Mouse (Mus musculus) myocyte (in vitro differentiated cells): ENCODE data around the gene Prr15l. TPM values are rescaled to one million over a fixed set of nuclear protein-coding genes. Genes with fewer than 3 reads are reported as not detected.
A peak's percentile ranks its signal among the peaks of the same experiment; 100 is the strongest.

ENCODE experiments used
- H3K27me3 ChIP-seq: one replicate; pipeline ENCODE4 v1.6.1; 2011; ENCODE audit not compliant: control insufficient read depth, insufficient read depth, insufficient read length
- H3K36me3 ChIP-seq: one replicate; pipeline ENCODE4 v1.6.1; 2011; ENCODE audit not compliant: control insufficient read depth, insufficient read depth
- H3K4me2 ChIP-seq: one replicate; pipeline ENCODE4 v1.6.1; 2011; ENCODE audit warnings: low read depth, control low read depth
- H3K4me3 ChIP-seq: one replicate; pipeline ENCODE4 v1.5.1; 2011; ENCODE audit warnings: mild to moderate bottlenecking, control low read depth, moderate library complexity
- H3K79me2 ChIP-seq: one replicate; pipeline ENCODE4 v1.6.1; 2011; ENCODE audit not compliant: control insufficient read depth, insufficient read depth
- H3ac ChIP-seq: one replicate; pipeline ENCODE4 v1.6.1; 2011; ENCODE audit not compliant: control insufficient read depth, insufficient read length
- CEBPB ChIP-seq: IDR thresholded peaks from 2 replicates; pipeline ENCODE4 v1.6.1; 2011; ENCODE audit warnings: mild to moderate bottlenecking, moderate library complexity; ENCODE audit not compliant: poor library complexity, insufficient read depth, severe bottlenecking
- E2F4 ChIP-seq: IDR thresholded peaks from one replicate; pipeline ENCODE4 v1.6.1; 2011; ENCODE audit warnings: mild to moderate bottlenecking, control low read depth, moderate library complexity; ENCODE audit not compliant: insufficient read depth
- MAX ChIP-seq: IDR thresholded peaks from one replicate; pipeline ENCODE4 v1.6.1; 2011; ENCODE audit warnings: low read depth, mild to moderate bottlenecking, control low read depth
- MYOD1 ChIP-seq, 3 experiments: IDR thresholded peaks; one replicate each; pipeline ENCODE4 v1.6.1; 2011; ENCODE audit warnings: control low read depth in 2 of 3, low read depth in 2 of 3, mild to moderate bottlenecking in 2 of 3, moderate library complexity in 1 of 3; ENCODE audit not compliant: insufficient read length in 2 of 3, control insufficient read depth in 1 of 3
- MYOG ChIP-seq, 3 experiments: IDR thresholded peaks; one replicate each; pipeline ENCODE4 v1.6.1; 2011; ENCODE audit warnings: control low read depth in 2 of 3, low read depth in 2 of 3, mild to moderate bottlenecking in 2 of 3; ENCODE audit not compliant: insufficient read length in 2 of 3, control insufficient read depth in 1 of 3, insufficient read depth in 1 of 3
- POLR2A ChIP-seq: IDR thresholded peaks from one replicate; pipeline ENCODE4 v1.6.1; 2011; ENCODE audit warnings: low read depth, mild to moderate bottlenecking, control low read depth, moderate library complexity; ENCODE audit not compliant: insufficient read length
- POLR2AphosphoS2 ChIP-seq: IDR thresholded peaks from one replicate; pipeline ENCODE4 v1.6.1; 2011; ENCODE audit warnings: low read depth, control low read depth; ENCODE audit not compliant: insufficient read length
- REST ChIP-seq: IDR thresholded peaks from one replicate; pipeline ENCODE4 v1.6.1; 2011; ENCODE audit warnings: mild to moderate bottlenecking, control low read depth, moderate library complexity; ENCODE audit not compliant: insufficient read depth, insufficient read length
- SRF ChIP-seq: IDR thresholded peaks from one replicate; pipeline ENCODE4 v1.6.1; 2011; ENCODE audit warnings: low read depth; ENCODE audit not compliant: control insufficient read depth, insufficient read length
- TCF12 ChIP-seq: IDR thresholded peaks from one replicate; pipeline ENCODE4 v1.6.1; 2011; ENCODE audit warnings: mild to moderate bottlenecking, control low read depth; ENCODE audit not compliant: poor library complexity, insufficient read depth, severe bottlenecking
- TCF3 ChIP-seq: IDR thresholded peaks from one replicate; pipeline ENCODE4 v1.6.1; 2011; ENCODE audit warnings: low read depth, control low read depth; ENCODE audit not compliant: insufficient read length
- USF1 ChIP-seq: IDR thresholded peaks from one replicate; pipeline ENCODE4 v1.6.1; 2011; ENCODE audit warnings: low read depth, mild to moderate bottlenecking, control low read depth, moderate library complexity
- polyA plus RNA-seq: library from polyadenylated mRNA; unstranded; fragments of >200 nt; fragmentation: generic; extraction: Trizol; gene quantifications from one replicate; pipeline ENCODE4 v1.2.1, GENCODE M21; 2012; ENCODE audit warnings: missing spikeins

Gene Prr15l
- polyA plus RNA-seq, 1 experiment = 0.07 TPM

- Histone ChIP-seq H3K27me3 (no peaks in the 10 kb centered on the region), H3K79me2 (peaks cover 39% of the 10 kb centered on the region), H3ac (no peak overlapping the region), H3K4me2 (peak overlapping the region; percentile 63), H3K4me3 (no peak overlapping the region), H3K36me3 (no peaks in the 10 kb centered on the region)
- TF ChIP-seq MYOD1 (IDR thresholded peaks at IDR 0.05; ENCODE audit: control insufficient read depth in 1 of 3, insufficient read length in 2 of 3, low read depth in 2 of 3) = no peak
- TF ChIP-seq CEBPB = peak; percentile 65; the same call in 1 of the 2 replicates
- TF ChIP-seq TCF12 = no peak
- TF ChIP-seq SRF = no peak
- no peak for TF ChIP-seq POLR2AphosphoS2
- TF ChIP-seq USF1 = no peak
- no peak for TF ChIP-seq TCF3
These were observed 39.1 kb downstream of the Prr15l start for GRCm38 (mm10) chr11:96966914-96967543.

- Histone ChIP-seq H3K4me2 (peak overlapping the region; percentile 63), H3K36me3 (no peaks in the 10 kb centered on the region), H3K4me3 (no peak overlapping the region), H3ac (no peak overlapping the region), H3K79me2 (peaks cover 44% of the 10 kb centered on the region), H3K27me3 (no peaks in the 10 kb centered on the region)
- TF ChIP-seq TCF3 (no peak), SRF (no peak), USF1 (no peak), E2F4 (no peak), POLR2A (no peak), CEBPB (no peak), MYOD1 (IDR thresholded peaks at IDR 0.05; ENCODE audit: control insufficient read depth in 1 of 3, insufficient read length in 2 of 3, low read depth in 2 of 3) (no peak), TCF12 (no peak), POLR2AphosphoS2 (no peak)
These were observed 39.8 kb downstream of the Prr15l start for GRCm38 (mm10) chr11:96967544-96968269.

GRCm38 (mm10) chr11:96968476-96968875 lies 40.6 kb downstream of the Prr15l start:
- H3K4me3 ChIP-seq = no peak overlapping the region

GRCm38 (mm10) chr11:96969280-96969722 lies 41.4 kb downstream of the Prr15l start:
- H3K4me2 ChIP-seq = peak overlapping the region; percentile 61
- TF ChIP-seq POLR2A = no peak
- TF ChIP-seq REST = no peak
- TF ChIP-seq USF1 = no peak
- no peak for TF ChIP-seq TCF12
- TF ChIP-seq TCF3 = no peak
- TF ChIP-seq MYOG (IDR thresholded peaks at IDR 0.05; ENCODE audit: control insufficient read depth in 1 of 3, insufficient read depth in 1 of 3, insufficient read length in 2 of 3, low read depth in 2 of 3) = no peak
- no peak for TF ChIP-seq E2F4
- TF ChIP-seq SRF = no peak
- TF ChIP-seq POLR2AphosphoS2 = no peak
- no peak for TF ChIP-seq MAX
- TF ChIP-seq MYOD1 (IDR thresholded peaks at IDR 0.05; ENCODE audit: control insufficient read depth in 1 of 3, insufficient read length in 2 of 3, low read depth in 2 of 3) = no peak
- no peak for TF ChIP-seq CEBPB
- no peaks in the 10 kb centered on the region for H3K27me3 ChIP-seq
- no peak overlapping the region for H3ac ChIP-seq
- H3K79me2 ChIP-seq = peaks cover 53% of the 10 kb centered on the region
- no peaks in the 10 kb centered on the region for H3K36me3 ChIP-seq
- no peak overlapping the region for H3K4me3 ChIP-seq

More at GRCm38 (mm10) chr11:96968476-96968875, 40.6 kb downstream of the Prr15l start:
- Histone ChIP-seq H3K36me3 (no peaks in the 10 kb centered on the region), H3K4me2 (peak overlapping the region; percentile 61), H3ac (no peak overlapping the region), H3K27me3 (no peaks in the 10 kb centered on the region), H3K79me2 (peaks cover 46% of the 10 kb centered on the region)
- TF ChIP-seq MYOD1 (IDR thresholded peaks at IDR 0.05; ENCODE audit: control insufficient read depth in 1 of 3, insufficient read length in 2 of 3, low read depth in 2 of 3) (no peak), USF1 (no peak), MYOG (IDR thresholded peaks at IDR 0.05; ENCODE audit: control insufficient read depth in 1 of 3, insufficient read depth in 1 of 3, insufficient read length in 2 of 3, low read depth in 2 of 3) (no peak), POLR2AphosphoS2 (no peak), MAX (no peak), TCF3 (no peak), SRF (no peak), POLR2A (no peak), CEBPB (no peak)

- Histone ChIP-seq H3K79me2 (peaks cover 58% of the 10 kb centered on the region), H3K4me2 (peak overlapping the region; percentile 61), H3K4me3 (no peak overlapping the region), H3K27me3 (no peaks in the 10 kb centered on the region), H3ac (no peak overlapping the region), H3K36me3 (no peaks in the 10 kb centered on the region)
- TF ChIP-seq REST (no peak), MYOG (IDR thresholded peaks at IDR 0.05; ENCODE audit: control insufficient read depth in 1 of 3, insufficient read depth in 1 of 3, insufficient read length in 2 of 3, low read depth in 2 of 3) (no peak), CEBPB (no peak), USF1 (no peak)
These were observed 41.8 kb downstream of the Prr15l start for GRCm38 (mm10) chr11:96969746-96970145.
